Mouse (Mus musculus): Measurements from ENCODE around the gene Aebp2. TPM values are rescaled to one million over a fixed set of nuclear protein-coding genes. Genes with fewer than 3 reads are reported as not detected.
"Not testable (repeated sequence)": the region's sequence is repeated elsewhere in the genome, so short reads cannot be mapped to it uniquely, and the experiment has no call there.

The Aebp2 gene
- total RNA-seq, 4 experiments from 2014 or later, result 55.9 to 69.3 (median 63.7) TPM

GRCm38 (mm10) chr6:140649812-140650211 is 27.3 kb downstream of the Aebp2 start:
- no peak for DNase-seq (ENCODE audit: low spot score in 2 of 2)

- DNase-seq (ENCODE audit: low spot score in 2 of 2), result no peak
These were observed 29.5 kb downstream of the Aebp2 start for GRCm38 (mm10) chr6:140651923-140652322.

GRCm38 (mm10) chr6:140655451-140655850 is 33.0 kb downstream of the Aebp2 start:
- DNase-seq (ENCODE audit: low spot score in 2 of 2), result no peak

DNA sequence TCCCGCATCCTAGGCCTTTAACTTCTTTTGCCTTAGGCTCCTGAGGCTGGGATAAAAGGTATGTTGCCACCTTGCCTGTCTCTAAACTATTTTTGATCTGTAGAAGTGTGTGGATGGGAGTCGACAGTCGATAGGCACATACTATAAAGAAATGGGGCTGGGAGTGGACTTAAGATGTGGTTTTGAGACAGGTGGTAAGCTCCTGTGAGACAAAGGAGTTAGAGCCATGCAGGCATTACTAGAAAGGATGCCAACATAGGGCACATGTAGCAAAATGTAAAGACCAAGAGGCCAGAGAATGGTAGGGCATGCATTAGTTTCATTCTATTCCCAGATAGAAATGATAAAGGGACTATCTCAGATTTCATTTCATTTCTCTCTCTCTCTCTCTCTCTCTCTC is 34.5 kb downstream of the Aebp2 start:
- no peak for DNase-seq (ENCODE audit: low spot score in 2 of 2)

DNA sequence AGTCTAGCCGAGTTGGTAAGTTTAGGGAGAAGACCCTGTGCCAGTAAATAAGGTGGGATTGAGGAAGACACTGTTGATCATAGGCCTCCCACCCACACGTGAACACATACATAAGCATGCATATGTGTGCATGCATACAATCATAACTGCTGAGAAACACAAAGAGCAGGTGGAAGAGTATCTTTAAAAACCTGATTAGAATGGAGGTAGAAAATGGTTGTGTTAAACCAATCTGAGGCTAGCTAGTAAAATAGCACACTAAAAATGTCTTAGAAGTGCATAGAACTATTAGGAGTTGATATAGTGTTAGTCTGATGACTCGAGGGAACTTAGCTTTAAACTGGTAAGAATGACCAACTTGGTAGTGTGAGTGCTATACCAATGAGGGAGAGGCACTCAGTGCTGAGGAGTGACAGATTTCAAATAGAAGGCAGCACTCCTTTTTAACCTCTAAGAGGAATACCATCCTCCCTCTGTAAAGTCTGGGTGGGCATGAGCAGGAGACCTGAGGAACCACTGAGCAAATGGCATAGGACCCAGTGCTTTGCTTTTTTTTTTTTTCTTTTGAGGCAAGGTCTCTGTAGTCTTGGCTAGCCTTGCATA is 35.6 kb downstream of the Aebp2 start:
- DNase-seq (ENCODE audit: low spot score in 2 of 2), result no peak

- DNase-seq (ENCODE audit: low spot score in 2 of 2), result no peak
These were observed 38.6 kb downstream of the Aebp2 start for GRCm38 (mm10) chr6:140661111-140661510.

- no peak for DNase-seq (ENCODE audit: low spot score in 2 of 2)
These were observed 39.3 kb downstream of the Aebp2 start for GRCm38 (mm10) chr6:140661777-140662176.

- DNase-seq (ENCODE audit: low spot score in 2 of 2), result no peak
These were observed 39.8 kb downstream of the Aebp2 start for GRCm38 (mm10) chr6:140662290-140662689.

GRCm38 (mm10) chr6:140662697-140663096 is 40.2 kb downstream of the Aebp2 start:
- not testable (repeated sequence) for DNase-seq (ENCODE audit: low spot score in 2 of 2)

- no peak for DNase-seq (ENCODE audit: low spot score in 2 of 2)
These were observed 42.1 kb downstream of the Aebp2 start for GRCm38 (mm10) chr6:140664611-140665010.

DNA sequence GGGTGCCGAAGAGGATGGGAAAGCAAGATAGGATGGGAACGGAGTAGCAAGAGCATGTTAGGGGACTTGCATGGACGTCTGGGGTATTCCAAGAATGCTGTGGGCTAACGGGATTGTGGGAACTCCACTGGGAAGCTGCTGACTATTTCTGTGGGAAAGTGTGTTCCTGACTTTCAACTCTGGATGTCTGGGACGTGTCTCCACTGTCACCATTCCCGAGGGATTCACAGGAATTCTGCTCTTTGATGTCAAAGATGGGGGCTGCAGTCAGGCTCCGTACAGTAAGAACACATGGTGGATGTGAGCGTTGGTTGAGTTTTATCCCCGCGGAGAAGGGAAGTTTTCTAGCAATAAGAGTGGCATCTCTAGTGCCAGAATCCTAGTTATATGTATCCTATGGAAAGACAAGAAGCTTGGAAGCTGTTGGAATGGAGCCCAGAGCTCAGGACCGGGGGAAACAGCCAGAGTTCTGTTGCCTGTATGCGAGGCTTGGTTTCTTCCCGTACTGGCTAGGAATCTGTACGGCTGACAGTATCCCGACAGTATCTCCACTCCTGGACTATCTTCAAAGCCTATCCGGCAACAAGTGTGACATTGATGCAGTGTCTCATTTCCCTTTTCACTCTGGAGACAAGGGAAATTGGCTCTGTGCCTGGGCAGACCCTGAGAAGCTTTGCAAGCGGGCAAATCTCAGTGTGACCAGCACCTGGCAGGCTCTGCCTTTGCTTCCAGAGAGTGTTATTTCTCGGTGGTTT is 44.2 kb downstream of the Aebp2 start:
- DNase-seq (ENCODE audit: low spot score in 2 of 2), result no peak

DNA sequence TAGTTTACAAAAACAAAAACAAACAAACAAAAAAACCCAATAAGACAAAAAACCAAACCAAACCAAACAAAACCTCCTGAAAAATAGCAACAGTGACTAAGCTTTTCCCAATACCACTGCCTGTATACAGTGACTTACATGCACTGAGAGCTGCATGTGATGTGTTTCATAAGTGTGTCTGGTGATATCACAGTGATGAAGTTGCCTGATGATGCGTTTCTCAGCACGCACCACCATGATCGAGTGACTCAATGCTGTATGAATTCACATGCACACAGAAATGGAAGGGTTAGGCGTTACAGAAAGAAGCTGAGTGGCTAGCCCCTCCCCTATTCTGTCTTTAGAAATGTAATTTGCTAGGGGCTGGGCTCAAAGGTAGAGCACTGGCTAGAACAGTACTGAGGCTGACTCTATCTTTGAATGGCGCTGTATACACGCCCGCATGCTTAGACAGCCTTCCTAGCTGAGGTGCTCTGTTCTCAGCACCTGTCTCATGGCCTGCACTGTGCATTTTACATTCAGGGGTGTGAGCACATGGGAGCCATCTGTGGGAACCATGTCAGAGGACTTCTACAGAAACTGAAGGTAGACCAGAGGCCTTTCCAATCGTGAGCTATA is 44.9 kb downstream of the Aebp2 start:
- no peak for DNase-seq (ENCODE audit: low spot score in 2 of 2)

GRCm38 (mm10) chr6:140674414-140674813 is 52.0 kb downstream of the Aebp2 start:
- no peak for DNase-seq (ENCODE audit: low spot score in 2 of 2)

DNA sequence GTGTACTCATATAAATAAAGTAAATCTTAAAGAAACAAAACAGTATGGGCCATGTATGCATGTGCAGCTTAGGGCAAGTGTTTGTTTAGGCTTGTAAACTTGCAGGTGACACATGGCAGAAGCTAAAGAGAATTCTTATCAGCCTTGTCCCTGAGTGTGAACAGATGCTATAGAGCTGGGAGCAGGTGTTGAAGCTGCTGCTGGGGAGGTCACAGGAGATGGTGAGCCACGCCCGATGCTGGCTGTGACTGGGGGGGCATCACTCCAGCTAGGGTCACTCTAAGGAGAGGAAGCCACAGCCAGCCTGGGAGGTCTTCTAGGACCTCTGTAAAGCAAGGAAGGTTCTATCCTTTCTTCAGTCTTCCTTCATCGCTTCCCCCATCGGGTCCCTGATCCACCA is 53.6 kb downstream of the Aebp2 start:
- DNase-seq (ENCODE audit: low spot score in 2 of 2), result no peak

DNA sequence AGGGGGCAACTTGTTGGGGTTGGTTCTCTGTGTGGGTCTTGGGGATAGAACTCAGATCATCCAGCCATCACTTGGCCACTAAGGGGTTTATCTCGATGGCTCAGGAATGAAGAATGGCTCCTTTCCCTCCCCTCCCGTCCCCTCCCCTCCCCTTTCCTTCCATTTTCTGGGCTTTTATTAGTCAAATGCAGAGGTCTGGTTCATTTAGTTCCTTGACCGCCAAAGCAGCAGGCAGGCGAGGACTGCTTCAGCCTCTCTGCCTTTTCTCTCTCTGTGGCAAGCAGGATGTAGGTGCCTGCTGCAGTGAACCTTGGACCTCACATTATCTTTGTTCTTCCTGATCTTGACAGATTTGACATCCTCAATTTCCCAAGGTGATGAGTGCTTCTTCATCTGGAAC is 54.6 kb downstream of the Aebp2 start:
- no peak for DNase-seq (ENCODE audit: low spot score in 2 of 2)

GRCm38 (mm10) chr6:140677960-140678359 is 55.5 kb downstream of the Aebp2 start:
- DNase-seq (ENCODE audit: low spot score in 2 of 2), result no peak

DNA sequence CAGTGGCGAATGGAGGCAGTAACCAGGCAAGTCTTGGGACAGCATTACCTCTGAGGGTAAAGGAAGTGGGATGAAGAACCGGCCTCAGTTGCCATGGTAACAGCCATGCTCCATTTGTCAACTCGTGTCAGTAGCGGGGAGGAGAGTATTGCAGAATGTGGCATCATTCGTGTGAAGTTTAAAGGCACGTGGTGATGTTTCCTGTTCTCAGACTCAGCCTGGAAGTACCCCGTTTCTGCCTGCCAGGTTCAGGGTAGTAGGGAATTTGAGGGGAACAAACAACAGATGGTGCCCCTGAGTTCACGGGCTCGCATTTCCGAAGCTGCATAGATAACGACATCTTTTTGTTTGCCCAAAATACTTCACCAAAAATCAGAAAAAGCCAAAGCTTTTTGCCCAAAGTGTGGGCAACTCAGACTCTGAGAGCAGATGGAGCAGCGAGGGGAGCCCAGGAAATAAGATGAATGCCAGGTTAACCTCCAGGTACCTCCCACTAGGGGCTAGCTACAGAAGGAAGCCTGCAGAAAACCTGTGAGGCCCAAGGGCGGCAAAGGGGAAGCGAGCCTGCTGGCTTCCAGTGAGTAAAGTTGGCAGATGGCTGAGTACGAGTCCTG is 56.3 kb downstream of the Aebp2 start:
- DNase-seq (ENCODE audit: low spot score in 2 of 2), result no peak

DNA sequence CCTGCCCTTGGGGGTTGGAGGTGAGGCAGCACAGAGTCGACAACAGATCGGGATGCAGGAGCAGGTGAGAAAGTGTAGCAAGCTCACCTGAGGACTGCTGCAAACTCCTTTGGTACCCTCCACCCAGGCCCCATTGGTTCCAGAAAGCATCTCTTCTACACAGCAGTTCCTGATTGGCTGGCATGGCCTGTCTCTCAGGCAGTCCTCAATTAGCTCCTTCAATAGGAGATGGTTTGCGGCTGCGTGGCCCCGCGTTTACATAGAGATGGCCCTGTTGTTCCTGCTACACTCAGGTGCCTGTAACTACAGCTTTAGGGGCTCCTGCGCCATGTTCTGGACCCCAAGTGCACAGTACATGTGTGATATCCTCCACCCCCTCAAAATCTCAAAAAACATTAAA is 58.2 kb downstream of the Aebp2 start:
- DNase-seq (ENCODE audit: low spot score in 2 of 2), result no peak

GRCm38 (mm10) chr6:140682829-140683228 is 60.4 kb downstream of the Aebp2 start:
- DNase-seq (ENCODE audit: low spot score in 2 of 2), result no peak

DNA sequence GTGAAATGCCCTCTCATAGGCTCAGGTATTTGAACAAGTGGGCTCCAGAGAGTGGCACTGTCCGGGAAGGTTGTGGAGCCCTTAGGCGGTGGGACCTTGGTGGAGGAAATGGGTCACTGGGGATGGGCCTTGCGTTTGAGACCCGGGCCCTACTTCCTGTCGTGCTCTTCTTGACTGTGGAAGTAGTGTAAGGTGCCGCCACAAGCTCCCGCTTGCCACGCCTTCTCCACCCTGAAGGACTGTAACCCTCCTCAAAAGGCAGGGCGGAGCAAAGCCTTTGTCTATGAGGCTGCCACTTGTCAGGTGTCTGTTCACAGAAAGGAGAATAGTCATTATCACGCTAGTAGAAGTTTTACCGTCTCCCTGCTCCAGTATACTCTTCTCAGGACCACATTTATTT is 61.9 kb downstream of the Aebp2 start:
- DNase-seq (ENCODE audit: low spot score in 2 of 2), result no peak

DNA sequence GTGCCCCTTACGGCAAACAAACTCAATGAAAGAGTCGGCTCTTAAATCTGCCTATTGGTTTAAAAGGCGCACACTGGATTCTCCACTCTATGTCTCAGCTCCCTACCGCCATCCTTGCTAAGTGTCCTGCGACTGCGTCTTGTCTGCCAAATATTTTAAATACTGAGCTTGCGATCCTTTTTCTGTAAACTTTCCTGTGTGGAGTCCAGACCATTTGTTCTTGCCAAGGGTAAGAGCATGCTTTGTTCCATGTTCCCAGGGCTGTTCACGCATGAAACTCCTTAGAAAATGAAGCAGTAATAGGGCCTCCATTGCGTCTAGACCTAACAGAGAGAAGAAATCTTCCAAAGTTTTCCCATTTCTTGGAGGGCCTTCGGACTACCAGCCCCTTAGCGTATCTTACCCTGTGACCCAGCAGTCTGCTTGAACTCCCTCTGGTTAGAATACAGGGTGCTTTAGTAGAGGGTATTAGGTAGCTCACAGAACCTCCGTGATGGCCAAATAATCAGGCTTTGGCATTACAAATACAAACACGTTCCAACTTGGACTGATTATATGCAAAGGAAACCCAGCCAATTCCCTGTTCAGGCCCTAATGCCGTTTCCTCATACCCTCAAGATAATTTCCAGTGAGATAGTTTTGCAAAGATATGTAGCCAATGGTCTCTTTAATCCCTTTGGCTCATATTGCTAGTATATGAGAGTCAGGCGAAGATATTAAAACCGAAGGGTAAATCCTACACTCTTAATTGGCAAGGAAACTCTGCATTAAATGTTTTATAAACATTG is 67.3 kb downstream of the Aebp2 start:
- no peak for DNase-seq (ENCODE audit: low spot score in 2 of 2)

GRCm38 (mm10) chr6:140692160-140692559 is 69.7 kb downstream of the Aebp2 start:
- no peak for DNase-seq (ENCODE audit: low spot score in 2 of 2)
